Mouse (Mus musculus) natural killer cell, adult 2 months (primary cell): ENCODE measurements around the gene Themis2.
"Not testable (repeated sequence)": the region's sequence is repeated elsewhere in the genome, so short reads cannot be mapped to it uniquely, and the experiment has no call there.

Experiments used
- DNase-seq, 2 experiments: peaks; one replicate each; pipeline ENCODE4 v3.0.0; 2022; ENCODE audit warnings: low spot score in 2 of 2

Themis2 gene

GRCm38 (mm10) chr4:132752992-132753391 is 43.2 kb downstream of the Themis2 start:
- no peak for DNase-seq

GRCm38 (mm10) chr4:132749258-132749982 is 46.8 kb downstream of the Themis2 start:
- no peak for DNase-seq

GRCm38 (mm10) chr4:132748778-132749177 is 47.4 kb downstream of the Themis2 start:
- peak; percentile 71 to 88 for DNase-seq

GRCm38 (mm10) chr4:132747664-132748259 is 48.4 kb downstream of the Themis2 start:
- DNase-seq = peak; percentile 37 to 50

- no peak for DNase-seq
Measured at GRCm38 (mm10) chr4:132746911-132747517, 49.2 kb downstream of the Themis2 start.

GRCm38 (mm10) chr4:132743992-132744911 is 51.9 kb downstream of the Themis2 start:
- DNase-seq = no peak

GRCm38 (mm10) chr4:132741491-132741890 is 54.7 kb downstream of the Themis2 start:
- no peak for DNase-seq

- DNase-seq = not testable (repeated sequence)
Measured at GRCm38 (mm10) chr4:132737154-132737553, 59.0 kb downstream of the Themis2 start.

GRCm38 (mm10) chr4:132735894-132736293 is 60.3 kb downstream of the Themis2 start:
- DNase-seq = no peak

GRCm38 (mm10) chr4:132735389-132735788 is 60.8 kb downstream of the Themis2 start:
- DNase-seq = no peak

GRCm38 (mm10) chr4:132734766-132735165 is 61.4 kb downstream of the Themis2 start:
- no peak for DNase-seq

- DNase-seq = no peak
Measured at GRCm38 (mm10) chr4:132733071-132733770, 63.0 kb downstream of the Themis2 start.

- DNase-seq = peak; percentile 91 to 92
Measured at GRCm38 (mm10) chr4:132732148-132732684, 64.0 kb downstream of the Themis2 start, which contains the start of gene Xkr8. Gene Xkr8 (minus strand): TSS chr4:132732546.
